Mouse (Mus musculus) kidney, adult 8-10 months (tissue): ENCODE data around the gene Dek.

Experiments
- DNase-seq, 2 experiments: peaks; one replicate each; pipeline ENCODE4 v3.0.0; 2022

Gene Dek

GRCm38 (mm10) chr13:47105711-47106579 is at the start of gene Dek:
Dek (minus strand) TSS chr13:47106201.
- peak; percentile 73 to 83 for DNase-seq

- DNase-seq: no peak
These were observed 48.9 kb upstream of the Dek start for GRCm38 (mm10) chr13:47154866-47155265.

- no peak for DNase-seq
These were observed 47.2 kb upstream of the Dek start for GRCm38 (mm10) chr13:47153206-47153605.

- peak; percentile 17 to 26 for DNase-seq
These were observed 46.4 kb upstream of the Dek start for GRCm38 (mm10) chr13:47152390-47152789.

GRCm38 (mm10) chr13:47151060-47151459 is 45.1 kb upstream of the Dek start:
- DNase-seq: no peak

- DNase-seq: no peak
These were observed 44.0 kb upstream of the Dek start for GRCm38 (mm10) chr13:47149993-47150392.

GRCm38 (mm10) chr13:47148573-47148972 is 42.6 kb upstream of the Dek start:
- DNase-seq: no peak

GRCm38 (mm10) chr13:47146388-47146787 is 40.4 kb upstream of the Dek start:
- no peak for DNase-seq

GRCm38 (mm10) chr13:47145939-47146338 is 39.9 kb upstream of the Dek start:
- no peak for DNase-seq

GRCm38 (mm10) chr13:47142764-47143163 is 36.8 kb upstream of the Dek start:
- no peak for DNase-seq

- no peak for DNase-seq
These were observed 29.7 kb upstream of the Dek start for GRCm38 (mm10) chr13:47135741-47136140.

GRCm38 (mm10) chr13:47134836-47135235 is 28.8 kb upstream of the Dek start:
- DNase-seq: no peak

GRCm38 (mm10) chr13:47133058-47133457 is 27.1 kb upstream of the Dek start:
- no peak for DNase-seq

- DNase-seq: no peak
These were observed 23.1 kb upstream of the Dek start for GRCm38 (mm10) chr13:47129090-47129489.

- no peak for DNase-seq
These were observed 19.6 kb upstream of the Dek start for GRCm38 (mm10) chr13:47125595-47125994.

GRCm38 (mm10) chr13:47124986-47125385 is 19.0 kb upstream of the Dek start:
- DNase-seq: no peak

GRCm38 (mm10) chr13:47124449-47124848 is 18.4 kb upstream of the Dek start:
- no peak for DNase-seq

- no peak for DNase-seq
These were observed 16.8 kb upstream of the Dek start, which contains the start of gene Rnf144b for GRCm38 (mm10) chr13:47122537-47123430. Rnf144b (plus strand) TSS chr13:47122656.

- no peak for DNase-seq
These were observed 15.4 kb upstream of the Dek start for GRCm38 (mm10) chr13:47121333-47121889.

- no peak for DNase-seq
These were observed 10.0 kb upstream of the Dek start for GRCm38 (mm10) chr13:47116000-47116399.

- DNase-seq: no peak
These were observed 6.9 kb upstream of the Dek start for GRCm38 (mm10) chr13:47112924-47113323.

GRCm38 (mm10) chr13:47112056-47112455 is 6.1 kb upstream of the Dek start:
- no peak for DNase-seq

- DNase-seq: no peak
These were observed 5.2 kb upstream of the Dek start for GRCm38 (mm10) chr13:47111185-47111584.
